Mouse (Mus musculus) spleen, adult 2 months (tissue): ENCODE measurements around the gene Tmem110. TPM values are rescaled to one million over a fixed set of nuclear protein-coding genes. Genes with fewer than 3 reads are reported as not detected.

Source experiments
- DNase-seq, 2 experiments: peaks; one replicate each; pipeline versions ENCODE4 v3.0.0 to v3.0.0-alpha.2; 2012 to 2021; ENCODE audit warnings: low spot score in 2 of 2, low read depth in 1 of 2
- H3K27ac ChIP-seq: fragments of 200-500 bp; 2 replicates; pipeline ENCODE4 v1.5.1; 2012; ENCODE audit warnings: low read length, inconsistent platforms; ENCODE audit not compliant: insufficient read depth
- H3K27me3 ChIP-seq: fragments of 200-500 bp; 2 replicates; pipeline ENCODE4 v1.6.1; 2012; ENCODE audit warnings: mild to moderate bottlenecking, moderate library complexity, low read length, inconsistent platforms; ENCODE audit not compliant: control insufficient read depth, insufficient read depth
- H3K36me3 ChIP-seq: fragments of 200-500 bp; 2 replicates; pipeline ENCODE4 v1.6.1; 2012; ENCODE audit warnings: mild to moderate bottlenecking, low read length, inconsistent platforms; ENCODE audit not compliant: control insufficient read depth, insufficient read depth
- H3K4me1 ChIP-seq: fragments of 200-500 bp; 2 replicates; pipeline ENCODE4 v1.6.1; 2011; ENCODE audit warnings: inconsistent platforms; ENCODE audit not compliant: control insufficient read depth, insufficient read depth, insufficient read length
- H3K4me3 ChIP-seq: fragments of 200-500 bp; 2 replicates; pipeline ENCODE4 v1.5.1; 2011; ENCODE audit warnings: mild to moderate bottlenecking, inconsistent platforms; ENCODE audit not compliant: insufficient read depth, insufficient read length; ENCODE audit errors: extremely low read depth
- CTCF ChIP-seq: fragments of 200-500 bp; IDR thresholded peaks from 2 replicates; pipeline ENCODE4 v1.5.1; 2011; ENCODE audit warnings: mild to moderate bottlenecking, inconsistent platforms; ENCODE audit not compliant: insufficient read depth, insufficient read length, insufficient replicate concordance; ENCODE audit errors: extremely low read depth
- POLR2A ChIP-seq: fragments of 200-500 bp; IDR thresholded peaks from 2 replicates; pipeline ENCODE4 v1.6.1; 2011; ENCODE audit warnings: low read depth, low read length, inconsistent platforms
- WGBS: fragments of 180-500 bp; shearing (Covaris S2); methylation state at CpG from one replicate; pipeline ENCODE4 v1.1.7; 2018; 5-methylcytosine and 5-hydroxymethylcytosine counted together
- polyA plus RNA-seq: library from polyadenylated mRNA; depleted of rRNA; stranded (reverse); fragments of >200 nt; gene quantifications from 2 replicates; pipeline ENCODE4 v1.2.3, GENCODE M21; 2012

Gene Tmem110
- polyA plus RNA-seq, 1 experiment: 13.0 TPM

- H3K4me3 ChIP-seq: no peak overlapping the region
- H3K36me3 ChIP-seq: no peaks in the 10 kb centered on the region
- TF ChIP-seq CTCF (no peak), POLR2A (no peak)
- WGBS: 84% methylated on average over 5 of the region's 5 CpGs
- H3K27me3 ChIP-seq: no peaks in the 10 kb centered on the region
- no peak overlapping the region for H3K27ac ChIP-seq
- no peak for DNase-seq
- no peaks in the 10 kb centered on the region; the same call in 1 of the 2 replicates for H3K4me1 ChIP-seq
These were observed 77.2 kb downstream of the Tmem110 start for GRCm38 (mm10) chr14:30902628-30903027.

- no peak for TF ChIP-seq POLR2A
- no peak for TF ChIP-seq CTCF
- Histone ChIP-seq H3K27me3 (no peaks in the 10 kb centered on the region), H3K4me3 (no peak overlapping the region), H3K4me1 (no peaks in the 10 kb centered on the region; the same call in 1 of the 2 replicates), H3K27ac (no peak overlapping the region), H3K36me3 (no peaks in the 10 kb centered on the region)
- no peak for DNase-seq
- 64% methylated on average over 3 of the region's 3 CpGs for WGBS
These were observed 77.6 kb downstream of the Tmem110 start for GRCm38 (mm10) chr14:30903036-30903435.

- no peak for DNase-seq
- H3K27ac ChIP-seq: no peak overlapping the region
- no peaks in the 10 kb centered on the region for H3K36me3 ChIP-seq
- TF ChIP-seq CTCF (no peak), POLR2A (no peak)
- 79% methylated on average over 8 of the region's 8 CpGs for WGBS
- no peak overlapping the region for H3K4me3 ChIP-seq
- H3K4me1 ChIP-seq: no peaks in the 10 kb centered on the region; the same call in 1 of the 2 replicates
- no peaks in the 10 kb centered on the region for H3K27me3 ChIP-seq
These were observed 78.9 kb downstream of the Tmem110 start for GRCm38 (mm10) chr14:30904307-30904706.

GRCm38 (mm10) chr14:30906001-30906400 lies 80.6 kb downstream of the Tmem110 start:
- WGBS: 86% methylated on average over 6 of the region's 6 CpGs
- no peak for DNase-seq
- H3K27ac ChIP-seq: no peak overlapping the region

GRCm38 (mm10) chr14:30907814-30908265 lies 82.5 kb downstream of the Tmem110 start:
- H3K36me3 ChIP-seq: no peaks in the 10 kb centered on the region

More at GRCm38 (mm10) chr14:30906001-30906400, 80.6 kb downstream of the Tmem110 start:
- TF ChIP-seq POLR2A (no peak), CTCF (no peak)
- Histone ChIP-seq H3K36me3 (no peaks in the 10 kb centered on the region), H3K27me3 (no peaks in the 10 kb centered on the region), H3K4me1 (no peaks in the 10 kb centered on the region; the same call in 1 of the 2 replicates), H3K4me3 (no peak overlapping the region)

GRCm38 (mm10) chr14:30911141-30911540 lies 85.8 kb downstream of the Tmem110 start:
- WGBS: 88% methylated on average over 8 of the region's 8 CpGs
- Histone ChIP-seq H3K4me1 (no peaks in the 10 kb centered on the region; the same call in 1 of the 2 replicates), H3K4me3 (no peak overlapping the region), H3K27ac (no peak overlapping the region), H3K27me3 (no peaks in the 10 kb centered on the region), H3K36me3 (no peaks in the 10 kb centered on the region)
- TF ChIP-seq CTCF: no peak
- TF ChIP-seq POLR2A: no peak
- DNase-seq: no peak

More at GRCm38 (mm10) chr14:30907814-30908265, 82.5 kb downstream of the Tmem110 start:
- 63% methylated on average over 3 of the region's 3 CpGs for whole genome bisulfite sequencing
- H3K4me1 ChIP-seq: no peaks in the 10 kb centered on the region; the same call in 1 of the 2 replicates
- DNase-seq: peak; percentile 14 to 17
- no peaks in the 10 kb centered on the region for H3K27me3 ChIP-seq
- no peak overlapping the region for H3K27ac ChIP-seq
- H3K4me3 ChIP-seq: no peak overlapping the region
- TF ChIP-seq CTCF (no peak), POLR2A (no peak)

GRCm38 (mm10) chr14:30912641-30913040 lies 87.3 kb downstream of the Tmem110 start:
- no peaks in the 10 kb centered on the region for H3K27me3 ChIP-seq
- H3K4me3 ChIP-seq: no peak overlapping the region
- no peak overlapping the region for H3K27ac ChIP-seq
- no peaks in the 10 kb centered on the region for H3K36me3 ChIP-seq
- TF ChIP-seq CTCF (no peak), POLR2A (no peak)
- no peak for DNase-seq
- WGBS: 88% methylated on average over 8 of the region's 8 CpGs
- no peaks in the 10 kb centered on the region; the same call in 1 of the 2 replicates for H3K4me1 ChIP-seq
